Mouse (Mus musculus) skeletal muscle tissue, postnatal 0 days (tissue): ENCODE results near the gene Nop16. TPM values are rescaled to one million over a fixed set of nuclear protein-coding genes. Genes with fewer than 3 reads are reported as not detected.

Source experiments
- microRNA-seq, 2 experiments: library from miRNA; unstranded; fragments of <30 nt; microRNA quantifications; one replicate each; pipeline ENCODE4; 2016
- polyA plus RNA-seq: library from polyadenylated mRNA; unstranded; fragments of >200 nt; fragmentation: Nextera tagmentation; extraction: Ambion mirVana; gene quantifications from 2 replicates; pipeline ENCODE4 v1.2.1, GENCODE M21; 2015

Gene Nop16
- 35.7 and 42.3 TPM in 2 replicates for polyA plus RNA-seq

GRCm38 (mm10) chr13:54589996-54590951 lies at the start of gene Nop16, which contains the start of gene Higd2a:
TSS of gene Nop16 (minus strand) at chr13:54590090.
TSS of gene Higd2a (plus strand) at chr13:54590207.

GRCm38 (mm10) chr13:54621155-54621932 lies 31.5 kb upstream of the Nop16 start, which contains the start of gene Faf2:
TSS of gene Faf2 (plus strand) at chr13:54621784.

GRCm38 (mm10) chr13:54610972-54611754 lies 21.3 kb upstream of the Nop16 start, which contains the start of gene Cltb:
TSS of gene Cltb (minus strand) at chr13:54611344.

GRCm38 (mm10) chr13:54574854-54575481 lies 14.9 kb downstream of the Nop16 start, which contains the start of gene Arl10:
TSS of gene Arl10 (plus strand) at chr13:54575015.

GRCm38 (mm10) chr13:54565201-54565581 lies 24.7 kb downstream of the Nop16 start, which contains the start of gene 4833439L19Rik:
TSS of gene 4833439L19Rik (minus strand) at chr13:54565435.

Small RNA genes lying within 50 kb of the gene (microRNA-seq; reads per million reads assigned to microRNA genes)
- 0 reads per million in 2 experiments for gene Gm24195

Other genes with a start within 250 kb of the Nop16 start
- gene Cplx2, start 218.7 kb downstream of the Nop16 start, polyA plus RNA-seq: 1.8 and 1.9 TPM in 2 replicates
- gene Thoc3, start 121.2 kb downstream of the Nop16 start, polyA plus RNA-seq: 42.1 and 50.7 TPM in 2 replicates
- 3.4 and 3.6 TPM in 2 replicates for gene Simc1, start 86.3 kb downstream of the Nop16 start, polyA plus RNA-seq
- gene 4833439L19Rik, start 24.7 kb downstream of the Nop16 start, polyA plus RNA-seq: 116 and 118 TPM in 2 replicates
- 9.4 and 10.5 TPM in 2 replicates for gene Arl10, start 15.1 kb downstream of the Nop16 start, polyA plus RNA-seq
- 234 and 246 TPM in 2 replicates for gene Higd2a, start 117 bp upstream of the Nop16 start, polyA plus RNA-seq
- gene Cltb, start 21.3 kb upstream of the Nop16 start, polyA plus RNA-seq: 51.2 and 64.8 TPM in 2 replicates
- gene Faf2, start 31.7 kb upstream of the Nop16 start, polyA plus RNA-seq: 26.5 and 27.8 TPM in 2 replicates
- gene Rnf44, start 103.8 kb upstream of the Nop16 start, polyA plus RNA-seq: 28.0 and 31.9 TPM in 2 replicates
- gene Cdhr2, start 111.4 kb upstream of the Nop16 start, polyA plus RNA-seq: not detected in 2 replicates
- 0.10 and 0.15 TPM in 2 replicates for gene Gprin1, start 159.8 kb upstream of the Nop16 start, polyA plus RNA-seq
- gene Sncb, start 176.5 kb upstream of the Nop16 start, polyA plus RNA-seq: not detected in 2 replicates
- not detected in 2 replicates for gene Eif4e1b, start 193.9 kb upstream of the Nop16 start, polyA plus RNA-seq
- gene Tspan17, start 199.3 kb upstream of the Nop16 start, polyA plus RNA-seq: 13.8 and 17.9 TPM in 2 replicates